Mouse (Mus musculus): ENCODE data around the gene Eef2kmt. TPM values are rescaled to one million over a fixed set of nuclear protein-coding genes. Genes with fewer than 3 reads are reported as not detected.
A peak's percentile ranks its signal among the peaks of the same experiment; 100 is the strongest.

Gene Eef2kmt
- 31.9 and 35.7 TPM in 2 replicates for polyA plus RNA-seq (2014; fragmentation: Nextera tagmentation; extraction: Ambion mirVana)

DNA sequence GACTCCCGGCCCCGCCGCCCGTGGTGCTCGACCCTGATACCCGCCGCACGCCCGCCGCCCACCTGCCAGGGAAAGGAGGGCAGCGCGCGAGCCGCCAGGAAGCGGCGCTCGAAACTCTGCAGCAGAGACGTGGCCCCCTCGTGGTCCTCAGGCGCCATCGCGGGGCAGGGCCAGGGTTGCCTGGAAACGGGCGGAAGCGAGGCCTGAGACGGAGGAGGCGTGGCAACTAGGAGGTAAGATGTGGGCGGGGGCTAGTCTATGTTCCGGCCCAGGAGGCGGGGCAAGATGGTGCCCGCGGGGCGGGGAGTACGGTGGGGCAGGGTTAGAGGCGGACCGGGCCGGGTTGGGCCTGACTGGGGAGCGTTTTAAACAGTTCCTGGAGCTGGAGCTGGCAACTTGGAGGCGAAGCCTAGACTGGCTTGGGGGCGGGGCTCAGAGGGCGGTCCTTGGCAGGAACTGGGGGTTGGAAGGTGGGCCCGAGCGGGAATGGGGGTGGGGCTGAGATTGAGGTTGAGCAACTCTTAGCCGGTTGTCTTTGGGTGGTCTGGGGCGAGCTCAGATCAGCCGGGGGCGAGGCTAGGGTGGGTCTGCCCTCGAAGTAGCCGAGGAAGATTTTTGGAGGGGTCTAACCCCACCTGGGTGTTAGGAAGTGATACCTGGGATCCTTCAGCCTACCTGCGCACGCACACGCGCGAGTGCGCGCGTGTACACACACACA, at the start of gene Eef2kmt:
Gene Eef2kmt (minus strand): TSS at position 205 of the 718 bp plus-strand sequence.
- H3K27ac ChIP-seq (ENCODE audit: low read depth, low read length), result peak within 1 kb of the TSS; percentile 78
- no peaks in the 10 kb centered on the region for H3K27me3 ChIP-seq (ENCODE audit: control insufficient read depth, insufficient read depth, low read length)
- peak within 1 kb of the TSS; percentile 77 for H3K9ac ChIP-seq (ENCODE audit: low read depth, low read length)
- H3K36me3 ChIP-seq (ENCODE audit: control insufficient read depth, insufficient read depth, low read length), result 0 out of 2 replicates have a peak, but pooled peaks cover 5% of the 10 kb centered on the region
- H3K4me3 ChIP-seq (ENCODE audit: low read length), result peak within 1 kb of the TSS; percentile 73
- H3K4me1 ChIP-seq (ENCODE audit: control insufficient read depth, insufficient read depth, low read length), result peaks cover 5% of the 10 kb centered on the region
- H3K9me3 ChIP-seq (ENCODE audit: control insufficient read depth, low read length), result no peaks in the 10 kb centered on the region
- ATAC-seq (ENCODE audit: low FRiP score, low TSS enrichment), result peak; percentile 97
- H3K4me2 ChIP-seq (replicated peaks; ENCODE audit: low read depth, low read length), result peak within 1 kb of the TSS; percentile 60
- WGBS, result under 1% methylated on average over 57 of the region's 57 CpGs

DNA sequence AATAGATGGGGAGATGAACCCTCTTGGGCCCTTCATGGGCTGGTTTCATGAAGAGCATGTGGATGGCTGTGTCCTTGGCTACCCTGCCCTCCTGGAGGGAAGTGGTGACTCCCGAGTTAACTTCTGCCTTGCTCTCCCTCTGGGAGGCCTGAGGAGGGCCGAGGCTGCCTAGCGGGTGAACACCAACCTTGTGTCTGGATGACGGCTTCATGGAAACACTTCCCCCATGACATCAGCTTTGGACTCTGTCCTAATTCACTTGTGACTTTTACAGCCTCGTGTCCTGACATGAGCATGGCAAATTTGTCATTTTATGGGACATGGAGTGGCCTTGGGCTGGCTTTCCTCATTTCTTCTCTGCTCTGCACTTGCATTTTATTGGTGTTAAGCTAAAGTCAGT, 39.5 kb upstream of the Eef2kmt start:
- H3K4me3 ChIP-seq (ENCODE audit: low read length), result no peak overlapping the region
- no peaks in the 10 kb centered on the region for H3K36me3 ChIP-seq (ENCODE audit: control insufficient read depth, insufficient read depth, low read length)
- no peaks in the 10 kb centered on the region for H3K4me1 ChIP-seq (ENCODE audit: control insufficient read depth, insufficient read depth, low read length)
- no peak overlapping the region for H3K4me2 ChIP-seq (replicated peaks; ENCODE audit: low read depth, low read length)
- no peak overlapping the region for H3K27ac ChIP-seq (ENCODE audit: low read depth, low read length)
- ATAC-seq (ENCODE audit: low FRiP score, low TSS enrichment), result no peak
- H3K9me3 ChIP-seq (ENCODE audit: control insufficient read depth, low read length), result no peaks in the 10 kb centered on the region
- WGBS, result 71% methylated on average over 5 of the region's 5 CpGs
- H3K9ac ChIP-seq (ENCODE audit: low read depth, low read length), result no peak overlapping the region
- no peaks in the 10 kb centered on the region for H3K27me3 ChIP-seq (ENCODE audit: control insufficient read depth, insufficient read depth, low read length)

GRCm38 (mm10) chr16:5285376-5285775, 29.6 kb upstream of the Eef2kmt start:
- Histone ChIP-seq H3K9me3 (ENCODE audit: control insufficient read depth, low read length) (no peaks in the 10 kb centered on the region), H3K4me3 (ENCODE audit: low read length) (no peak overlapping the region), H3K27ac (ENCODE audit: low read depth, low read length) (no peak overlapping the region), H3K4me2 (replicated peaks; ENCODE audit: low read depth, low read length) (no peak overlapping the region), H3K4me1 (ENCODE audit: control insufficient read depth, insufficient read depth, low read length) (no peaks in the 10 kb centered on the region), H3K27me3 (ENCODE audit: control insufficient read depth, insufficient read depth, low read length) (no peaks in the 10 kb centered on the region), H3K36me3 (ENCODE audit: control insufficient read depth, insufficient read depth, low read length) (no peaks in the 10 kb centered on the region), H3K9ac (ENCODE audit: low read depth, low read length) (no peak overlapping the region)
- ATAC-seq (ENCODE audit: low FRiP score, low TSS enrichment), result no peak
- WGBS, result 52% methylated on average over 3 of the region's 3 CpGs

DNA sequence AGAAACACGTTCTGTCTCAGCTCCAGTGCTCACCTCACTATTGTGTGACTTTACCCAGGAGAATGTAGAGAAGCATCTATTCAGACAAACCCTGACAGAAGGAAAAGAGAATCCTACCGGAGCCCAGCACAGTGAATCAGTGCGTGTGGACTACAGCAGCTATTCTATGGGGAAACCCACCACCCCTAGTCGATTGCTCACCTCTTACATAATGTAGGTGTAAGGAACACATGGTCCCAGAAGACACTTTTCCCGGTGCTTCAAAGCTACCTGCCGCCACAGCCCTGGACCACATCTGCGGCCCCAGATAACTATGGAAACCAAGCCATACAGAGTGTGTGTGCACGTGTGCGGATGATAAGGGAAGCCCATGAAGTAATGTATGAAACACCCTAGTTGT, 26.9 kb upstream of the Eef2kmt start:
- 88% methylated on average over 9 of the region's 9 CpGs for WGBS
- Histone ChIP-seq H3K36me3 (ENCODE audit: control insufficient read depth, insufficient read depth, low read length) (no peaks in the 10 kb centered on the region), H3K27ac (ENCODE audit: low read depth, low read length) (no peak overlapping the region), H3K4me1 (ENCODE audit: control insufficient read depth, insufficient read depth, low read length) (no peaks in the 10 kb centered on the region), H3K4me3 (ENCODE audit: low read length) (no peak overlapping the region), H3K9ac (ENCODE audit: low read depth, low read length) (no peak overlapping the region), H3K27me3 (ENCODE audit: control insufficient read depth, insufficient read depth, low read length) (no peaks in the 10 kb centered on the region), H3K9me3 (ENCODE audit: control insufficient read depth, low read length) (no peaks in the 10 kb centered on the region), H3K4me2 (replicated peaks; ENCODE audit: low read depth, low read length) (no peak overlapping the region)
- no peak for ATAC-seq (ENCODE audit: low FRiP score, low TSS enrichment)

- Histone ChIP-seq H3K4me3 (ENCODE audit: low read length) (no peak overlapping the region), H3K27ac (ENCODE audit: low read depth, low read length) (no peak overlapping the region), H3K9ac (ENCODE audit: low read depth, low read length) (no peak overlapping the region), H3K4me2 (replicated peaks; ENCODE audit: low read depth, low read length) (no peak overlapping the region), H3K9me3 (ENCODE audit: control insufficient read depth, low read length) (no peaks in the 10 kb centered on the region), H3K36me3 (ENCODE audit: control insufficient read depth, insufficient read depth, low read length) (no peaks in the 10 kb centered on the region), H3K27me3 (ENCODE audit: control insufficient read depth, insufficient read depth, low read length) (no peaks in the 10 kb centered on the region), H3K4me1 (ENCODE audit: control insufficient read depth, insufficient read depth, low read length) (no peaks in the 10 kb centered on the region)
- 76% methylated on average over 5 of the region's 5 CpGs for WGBS
- no peak for ATAC-seq (ENCODE audit: low FRiP score, low TSS enrichment)
Observed at GRCm38 (mm10) chr16:5279571-5280222, 23.9 kb upstream of the Eef2kmt start.

GRCm38 (mm10) chr16:5272371-5272770, 16.6 kb upstream of the Eef2kmt start:
- Histone ChIP-seq H3K4me3 (ENCODE audit: low read length) (no peak overlapping the region), H3K9ac (ENCODE audit: low read depth, low read length) (no peak overlapping the region), H3K4me2 (replicated peaks; ENCODE audit: low read depth, low read length) (no peak overlapping the region), H3K36me3 (ENCODE audit: control insufficient read depth, insufficient read depth, low read length) (no peaks in the 10 kb centered on the region), H3K4me1 (ENCODE audit: control insufficient read depth, insufficient read depth, low read length) (no peaks in the 10 kb centered on the region), H3K27me3 (ENCODE audit: control insufficient read depth, insufficient read depth, low read length) (no peaks in the 10 kb centered on the region), H3K27ac (ENCODE audit: low read depth, low read length) (no peak overlapping the region), H3K9me3 (ENCODE audit: control insufficient read depth, low read length) (no peaks in the 10 kb centered on the region)
- ATAC-seq (ENCODE audit: low FRiP score, low TSS enrichment), result no peak
- 80% methylated on average over 3 of the region's 3 CpGs for whole genome bisulfite sequencing

DNA sequence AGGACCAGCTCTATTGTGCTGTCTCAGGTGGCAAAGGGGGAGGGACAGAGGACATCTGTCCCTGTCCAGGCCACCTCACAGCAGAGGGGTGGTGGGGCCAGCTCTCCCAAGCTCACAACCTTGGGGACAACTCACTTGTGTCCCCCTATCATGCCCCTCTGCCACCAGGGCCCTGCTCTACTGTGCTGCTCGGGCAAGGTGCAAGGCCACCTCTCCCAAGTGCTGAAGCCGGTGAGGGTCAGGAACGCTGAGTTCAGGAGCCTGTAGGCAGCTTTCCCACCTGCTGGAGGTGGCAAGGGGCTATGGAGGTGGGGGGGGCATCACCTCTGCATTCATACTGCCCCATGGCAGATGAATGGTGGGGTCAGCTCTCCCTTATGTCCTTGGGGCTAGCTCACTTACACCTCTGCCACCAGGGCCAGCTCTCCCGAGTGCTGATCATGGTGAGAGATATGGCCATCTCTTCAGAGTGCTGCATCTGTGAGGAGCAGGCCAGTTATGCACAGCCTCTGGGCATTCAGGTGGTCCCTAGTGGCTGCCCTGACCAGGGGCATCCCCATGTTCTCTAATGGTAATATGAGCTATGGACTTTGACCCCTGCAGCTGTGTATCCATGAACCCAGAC, 15.7 kb upstream of the Eef2kmt start:
- H3K9ac ChIP-seq (ENCODE audit: low read depth, low read length), result no peak overlapping the region
- no peak overlapping the region for H3K4me2 ChIP-seq (replicated peaks; ENCODE audit: low read depth, low read length)
- ATAC-seq (ENCODE audit: low FRiP score, low TSS enrichment), result peak; percentile 24; the same call in 1 of the 2 replicates
- no peaks in the 10 kb centered on the region for H3K27me3 ChIP-seq (ENCODE audit: control insufficient read depth, insufficient read depth, low read length)
- no peak overlapping the region for H3K4me3 ChIP-seq (ENCODE audit: low read length)
- no peaks in the 10 kb centered on the region for H3K4me1 ChIP-seq (ENCODE audit: control insufficient read depth, insufficient read depth, low read length)
- H3K27ac ChIP-seq (ENCODE audit: low read depth, low read length), result no peak overlapping the region
- H3K36me3 ChIP-seq (ENCODE audit: control insufficient read depth, insufficient read depth, low read length), result no peaks in the 10 kb centered on the region
- no peaks in the 10 kb centered on the region for H3K9me3 ChIP-seq (ENCODE audit: control insufficient read depth, low read length)
- 87% methylated on average over 4 of the region's 4 CpGs for WGBS

- H3K4me1 ChIP-seq (ENCODE audit: control insufficient read depth, insufficient read depth, low read length), result no peaks in the 10 kb centered on the region
- H3K27me3 ChIP-seq (ENCODE audit: control insufficient read depth, insufficient read depth, low read length), result no peaks in the 10 kb centered on the region
- H3K36me3 ChIP-seq (ENCODE audit: control insufficient read depth, insufficient read depth, low read length), result no peaks in the 10 kb centered on the region
- WGBS, result 86% methylated on average over 7 of the region's 7 CpGs
- H3K9me3 ChIP-seq (ENCODE audit: control insufficient read depth, low read length), result no peaks in the 10 kb centered on the region
- H3K4me3 ChIP-seq (ENCODE audit: low read length), result no peak overlapping the region
- no peak overlapping the region for H3K27ac ChIP-seq (ENCODE audit: low read depth, low read length)
- no peak overlapping the region for H3K9ac ChIP-seq (ENCODE audit: low read depth, low read length)
- no peak overlapping the region for H3K4me2 ChIP-seq (replicated peaks; ENCODE audit: low read depth, low read length)
- no peak for ATAC-seq (ENCODE audit: low FRiP score, low TSS enrichment)
Observed at GRCm38 (mm10) chr16:5263926-5264325, 8.1 kb upstream of the Eef2kmt start.

DNA sequence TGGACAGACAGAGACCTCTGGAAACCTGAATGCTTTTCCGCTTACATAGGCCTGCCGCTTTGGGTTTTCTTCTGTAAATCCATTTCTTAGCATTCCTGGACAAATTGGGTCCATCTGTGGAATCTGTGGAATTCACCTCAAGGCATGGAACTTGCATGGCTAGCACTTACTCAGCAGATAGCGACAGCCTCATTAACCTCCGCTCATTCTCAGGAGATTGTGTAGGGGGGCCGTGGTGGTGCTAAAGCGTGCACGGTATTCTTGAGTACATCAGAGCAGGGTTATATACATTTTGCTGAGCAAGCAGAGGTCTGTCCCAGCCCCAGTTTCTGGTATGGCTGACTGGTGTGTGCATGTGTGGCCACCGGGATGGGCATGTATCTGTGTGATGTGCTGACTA, 7.4 kb upstream of the Eef2kmt start:
- Histone ChIP-seq H3K27me3 (ENCODE audit: control insufficient read depth, insufficient read depth, low read length) (no peaks in the 10 kb centered on the region), H3K4me1 (ENCODE audit: control insufficient read depth, insufficient read depth, low read length) (no peaks in the 10 kb centered on the region), H3K4me2 (replicated peaks; ENCODE audit: low read depth, low read length) (no peak overlapping the region), H3K36me3 (ENCODE audit: control insufficient read depth, insufficient read depth, low read length) (no peaks in the 10 kb centered on the region), H3K9me3 (ENCODE audit: control insufficient read depth, low read length) (no peaks in the 10 kb centered on the region), H3K4me3 (ENCODE audit: low read length) (no peak overlapping the region), H3K9ac (ENCODE audit: low read depth, low read length) (no peak overlapping the region), H3K27ac (ENCODE audit: low read depth, low read length) (no peak overlapping the region)
- no peak for ATAC-seq (ENCODE audit: low FRiP score, low TSS enrichment)
- WGBS, result 62% methylated on average over 8 of the region's 8 CpGs
